Mouse (Mus musculus) WW6 (cell line): ENCODE data around the gene Fermt1.

ENCODE experiments used
- DNase-seq: peaks from one replicate; pipeline ENCODE4 v3.0.0-alpha.2; 2013; ENCODE audit warnings: low read depth, low spot score

Gene Fermt1

GRCm38 (mm10) chr2:132945326-132946207 is at the start of gene Fermt1:
Gene Fermt1 (minus strand): TSS chr2:132945906.
- no peak for DNase-seq

GRCm38 (mm10) chr2:132992659-132993531 is 47.2 kb upstream of the Fermt1 start:
- DNase-seq, result no peak

GRCm38 (mm10) chr2:132989778-132990564 is 44.3 kb upstream of the Fermt1 start:
- DNase-seq, result no peak

- DNase-seq, result no peak
These were observed 27.6 kb upstream of the Fermt1 start for GRCm38 (mm10) chr2:132973346-132973745.

GRCm38 (mm10) chr2:132970772-132971173 is 25.1 kb upstream of the Fermt1 start:
- DNase-seq, result no peak

GRCm38 (mm10) chr2:132957786-132958185 is 12.1 kb upstream of the Fermt1 start:
- no peak for DNase-seq

- peak; percentile 20 for DNase-seq
These were observed 6.5 kb upstream of the Fermt1 start for GRCm38 (mm10) chr2:132952197-132952596.

GRCm38 (mm10) chr2:132948174-132948573 is 2.5 kb upstream of the Fermt1 start:
- DNase-seq, result no peak

DNA sequence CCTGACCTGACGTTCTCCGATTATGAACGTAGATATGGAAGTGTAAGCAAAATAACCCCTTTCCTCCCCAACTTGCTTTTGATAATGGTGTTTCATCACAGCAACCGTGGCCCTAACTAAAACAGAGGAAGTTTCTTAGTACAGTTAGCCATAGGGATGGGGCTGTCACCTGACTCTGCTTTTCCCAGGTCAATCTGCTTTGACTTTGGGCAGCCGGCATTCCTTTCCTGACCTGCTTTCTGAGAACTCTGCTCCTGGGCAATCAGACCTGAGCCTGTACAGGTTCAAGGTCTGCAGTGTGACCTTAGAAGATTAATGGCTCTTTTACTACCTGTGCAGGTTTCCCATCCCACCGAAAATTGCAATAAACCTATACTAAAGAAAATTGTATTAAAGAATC is 1.3 kb upstream of the Fermt1 start:
- no peak for DNase-seq

GRCm38 (mm10) chr2:132944711-132945325 is 888 bp downstream of the Fermt1 start:
- no peak for DNase-seq

DNA sequence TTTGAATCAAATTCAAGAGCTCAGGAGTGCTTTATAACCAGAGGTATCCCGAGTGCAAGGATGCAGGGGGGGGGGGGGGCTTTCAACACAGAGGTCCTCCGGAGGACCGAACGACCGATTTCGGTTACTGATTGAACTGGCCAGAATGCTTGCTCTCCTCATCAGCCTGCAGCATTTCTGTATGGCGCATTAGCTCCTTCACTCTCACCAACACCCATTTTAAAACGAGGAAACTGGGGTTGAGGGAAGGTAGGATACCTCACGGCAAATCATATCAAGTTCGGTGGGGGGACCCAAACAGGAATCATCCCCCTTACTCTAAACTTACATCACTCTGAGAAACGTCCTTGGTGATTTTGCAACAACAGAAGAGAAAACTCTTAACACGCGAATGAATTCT is 1.7 kb downstream of the Fermt1 start:
- no peak for DNase-seq

- no peak for DNase-seq
These were observed 2.1 kb downstream of the Fermt1 start for GRCm38 (mm10) chr2:132943596-132943995.

- no peak for DNase-seq
These were observed 6.7 kb downstream of the Fermt1 start for GRCm38 (mm10) chr2:132939056-132939455.

GRCm38 (mm10) chr2:132936176-132936575 is 9.5 kb downstream of the Fermt1 start:
- no peak for DNase-seq

DNA sequence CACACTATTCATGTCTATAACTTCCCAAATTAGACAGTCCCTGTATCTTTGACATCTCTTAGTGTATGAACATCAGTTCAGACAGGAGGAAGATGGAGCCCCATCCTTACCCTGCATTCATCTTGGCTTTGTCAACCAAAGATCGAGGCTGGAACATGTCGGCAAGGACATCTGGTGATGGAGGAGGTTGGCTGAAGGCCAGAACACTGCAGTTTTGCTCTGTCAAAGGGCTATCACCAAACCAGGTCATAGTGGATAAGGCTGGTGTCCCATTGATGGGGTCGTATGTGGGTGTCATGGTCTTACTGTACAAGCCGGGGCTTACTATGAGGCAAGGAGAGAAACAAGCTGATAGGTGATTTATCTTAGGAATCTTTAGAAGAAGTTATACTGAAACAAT is 11.0 kb downstream of the Fermt1 start:
- DNase-seq, result no peak

- DNase-seq, result no peak
These were observed 11.6 kb downstream of the Fermt1 start for GRCm38 (mm10) chr2:132934142-132934541.

GRCm38 (mm10) chr2:132928999-132929398 is 16.7 kb downstream of the Fermt1 start:
- no peak for DNase-seq

GRCm38 (mm10) chr2:132927871-132928270 is 17.8 kb downstream of the Fermt1 start:
- DNase-seq, result no peak

GRCm38 (mm10) chr2:132927298-132927697 is 18.4 kb downstream of the Fermt1 start:
- no peak for DNase-seq

GRCm38 (mm10) chr2:132923290-132924085 is 22.2 kb downstream of the Fermt1 start:
- no peak for DNase-seq
